Mouse (Mus musculus) olfactory bulb, adult 2 months (tissue): ENCODE results near the gene Slc1a5. TPM values are rescaled to one million over a fixed set of nuclear protein-coding genes. Genes with fewer than 3 reads are reported as not detected.
A peak's percentile ranks its signal among the peaks of the same experiment; 100 is the strongest.

Experiments
- H3K27ac ChIP-seq: fragments of 200-500 bp; 2 replicates; pipeline ENCODE4 v1.5.1; 2012; ENCODE audit warnings: low read depth, low read length; ENCODE audit not compliant: insufficient read depth
- H3K4me1 ChIP-seq: fragments of 200-500 bp; 2 replicates; pipeline ENCODE4 v1.6.1; 2012; ENCODE audit warnings: low read length; ENCODE audit not compliant: control insufficient read depth, insufficient read depth
- H3K4me3 ChIP-seq: fragments of 200-500 bp; 2 replicates; pipeline ENCODE4 v1.5.1; 2012; ENCODE audit warnings: mild to moderate bottlenecking, low read depth, low read length, moderate library complexity; ENCODE audit not compliant: insufficient read depth
- CTCF ChIP-seq: fragments of 200-500 bp; IDR thresholded peaks from 2 replicates; pipeline ENCODE4 v1.5.1; 2012; ENCODE audit warnings: low read depth, mild to moderate bottlenecking, low read length, moderate library complexity; ENCODE audit not compliant: insufficient read depth
- POLR2A ChIP-seq: fragments of 200-500 bp; IDR thresholded peaks from 2 replicates; pipeline ENCODE4 v1.6.1; 2012; ENCODE audit warnings: mild to moderate bottlenecking, low read depth, low read length, moderate library complexity; ENCODE audit not compliant: insufficient read depth
- WGBS: fragments of 180-500 bp; shearing (Covaris S2); methylation state at CpG from one replicate; pipeline ENCODE4 v1.1.7; 2018; 5-methylcytosine and 5-hydroxymethylcytosine counted together
- polyA plus RNA-seq: library from polyadenylated mRNA; stranded (reverse); fragments of >200 nt; gene quantifications from 2 replicates; pipeline ENCODE4 v1.2.4, GENCODE M21; 2012; ENCODE audit warnings: low replicate concordance; ENCODE audit not compliant: missing spikeins, insufficient read depth, insufficient read length

Slc1a5 gene
- polyA plus RNA-seq, 1 experiment = not detected

- 78% methylated on average over 17 of the region's 17 CpGs for WGBS
- TF ChIP-seq POLR2A = no peak
- no peak for TF ChIP-seq CTCF
- no peak overlapping the region for H3K27ac ChIP-seq
- H3K4me1 ChIP-seq = peaks cover 5% of the 10 kb centered on the region
- H3K4me3 ChIP-seq = no peak overlapping the region
Measured at GRCm38 (mm10) chr7:16755362-16756017, 25.6 kb upstream of the Slc1a5 start.

- H3K27ac ChIP-seq = no peak overlapping the region
- no peak for TF ChIP-seq CTCF
- TF ChIP-seq POLR2A = no peak
- 57% methylated on average over 10 of the region's 11 CpGs for WGBS
- no peak overlapping the region for H3K4me3 ChIP-seq
- peaks cover 7% of the 10 kb centered on the region; the same call in 1 of the 2 replicates for H3K4me1 ChIP-seq
Measured at GRCm38 (mm10) chr7:16758872-16759574, 22.1 kb upstream of the Slc1a5 start.

GRCm38 (mm10) chr7:16760292-16760691 lies 20.8 kb upstream of the Slc1a5 start:
- no peak for TF ChIP-seq POLR2A
- no peak for TF ChIP-seq CTCF
- no peak overlapping the region for H3K27ac ChIP-seq
- H3K4me3 ChIP-seq = no peak overlapping the region
- WGBS = 46% methylated on average over 8 of the region's 8 CpGs
- H3K4me1 ChIP-seq = peaks cover 7% of the 10 kb centered on the region; the same call in 1 of the 2 replicates

GRCm38 (mm10) chr7:16761005-16761481 lies 20.1 kb upstream of the Slc1a5 start:
- Histone ChIP-seq H3K4me3 (no peak overlapping the region), H3K4me1 (peaks cover 7% of the 10 kb centered on the region; the same call in 1 of the 2 replicates), H3K27ac (no peak overlapping the region)
- TF ChIP-seq POLR2A = no peak
- TF ChIP-seq CTCF = no peak
- 44% methylated on average over 10 of the region's 10 CpGs for WGBS

GRCm38 (mm10) chr7:16761630-16762029 lies 19.5 kb upstream of the Slc1a5 start:
- WGBS = 68% methylated on average over 5 of the region's 5 CpGs
- TF ChIP-seq POLR2A (no peak), CTCF (no peak)
- Histone ChIP-seq H3K4me1 (peaks cover 7% of the 10 kb centered on the region; the same call in 1 of the 2 replicates), H3K27ac (0 out of 2 replicates have a peak overlapping the region, but pooled peaks have one; percentile 33), H3K4me3 (no peak overlapping the region)

GRCm38 (mm10) chr7:16763463-16764218 lies 17.5 kb upstream of the Slc1a5 start:
- TF ChIP-seq POLR2A = no peak
- TF ChIP-seq CTCF = no peak
- Histone ChIP-seq H3K27ac (no peak overlapping the region), H3K4me3 (no peak overlapping the region), H3K4me1 (peaks cover 11% of the 10 kb centered on the region)
- 89% methylated on average over 7 of the region's 7 CpGs for WGBS

GRCm38 (mm10) chr7:16766443-16766842 lies 14.7 kb upstream of the Slc1a5 start:
- WGBS = 47% methylated on average over 2 of the region's 2 CpGs

GRCm38 (mm10) chr7:16775888-16776287 lies 5.3 kb upstream of the Slc1a5 start:
- no peak overlapping the region for H3K4me3 ChIP-seq
- TF ChIP-seq POLR2A = no peak
- TF ChIP-seq CTCF = no peak
- H3K27ac ChIP-seq = no peak overlapping the region
- 70% methylated on average over 5 of the region's 5 CpGs for WGBS
- peaks cover under 1% of the 10 kb centered on the region; the same call in 1 of the 2 replicates for H3K4me1 ChIP-seq

More at GRCm38 (mm10) chr7:16766443-16766842, 14.7 kb upstream of the Slc1a5 start:
- Histone ChIP-seq H3K27ac (no peak overlapping the region), H3K4me3 (no peak overlapping the region), H3K4me1 (peaks cover 7% of the 10 kb centered on the region; the same call in 1 of the 2 replicates)
- TF ChIP-seq CTCF (no peak), POLR2A (no peak)
